Mouse (Mus musculus) layer of hippocampus, adult 11-12 months (tissue): ENCODE measurements at regions not wholly inside any gene's neighbourhood (a gene's known extent, or its start where the extent isn't known, plus 50 kb on each side); places are given as distances from the start of the nearest gene placed in this dataset.
A peak's percentile ranks its signal among the peaks of the same experiment; 100 is the strongest.

Experiments used
- DNase-seq: peaks from one replicate; pipeline ENCODE4 v3.0.0; 2022; ENCODE audit warnings: low spot score

DNA sequence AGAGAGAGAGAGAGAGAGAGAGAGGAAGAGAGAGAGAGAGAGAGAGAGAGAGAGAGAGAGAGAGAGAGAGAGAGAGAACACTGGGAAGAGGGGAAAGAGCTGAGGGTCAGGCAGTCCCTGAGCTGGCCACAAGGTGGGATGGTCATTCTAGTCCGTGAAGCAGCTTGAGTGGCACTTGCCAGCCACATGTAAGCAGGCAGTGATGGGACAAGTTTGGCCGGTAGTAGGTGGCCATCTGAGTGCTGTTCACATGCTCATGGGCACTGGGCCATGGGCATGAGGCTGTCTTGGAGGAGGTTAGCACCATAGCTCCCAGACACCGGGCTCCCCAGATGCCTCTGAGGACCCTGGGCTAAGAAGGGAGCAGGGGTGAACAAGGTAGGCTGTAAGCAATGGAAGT is 106.7 kb upstream of the Ctbp2 start:
- DNase-seq, result no peak

DNA sequence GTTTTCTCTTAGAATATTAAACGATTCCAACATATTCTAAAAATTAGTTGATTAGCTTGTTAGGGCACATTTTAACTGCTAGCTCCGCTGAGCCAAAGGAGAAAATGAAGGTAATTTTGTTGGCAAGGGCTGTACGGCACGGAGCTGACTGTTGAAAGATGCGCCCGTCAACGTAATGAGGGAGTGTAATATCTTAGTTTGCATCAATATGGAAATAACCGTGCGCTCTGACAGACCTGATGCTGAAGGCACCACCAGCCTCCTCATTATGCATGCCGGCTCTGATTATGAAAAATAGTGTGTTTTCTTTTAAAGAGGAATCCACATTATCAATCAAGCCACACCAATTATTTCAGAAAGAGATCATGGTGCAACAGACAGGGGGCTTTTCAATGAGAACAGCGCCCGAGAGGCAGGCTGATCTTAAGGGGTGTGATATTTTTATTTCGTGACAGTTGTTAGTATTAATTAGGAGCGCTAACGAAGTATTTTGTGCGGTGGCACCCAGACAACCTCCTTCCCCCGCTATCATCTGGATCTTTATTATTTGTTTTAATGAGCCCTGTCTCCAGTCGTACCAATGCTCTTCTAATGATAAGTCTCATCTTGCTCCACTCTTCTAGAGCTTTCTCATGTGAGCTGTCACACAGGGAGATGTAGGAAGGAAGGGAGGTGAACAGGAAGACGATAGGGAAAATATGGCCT is 99.9 kb upstream of the Ctbp2 start:
- no peak for DNase-seq

DNA sequence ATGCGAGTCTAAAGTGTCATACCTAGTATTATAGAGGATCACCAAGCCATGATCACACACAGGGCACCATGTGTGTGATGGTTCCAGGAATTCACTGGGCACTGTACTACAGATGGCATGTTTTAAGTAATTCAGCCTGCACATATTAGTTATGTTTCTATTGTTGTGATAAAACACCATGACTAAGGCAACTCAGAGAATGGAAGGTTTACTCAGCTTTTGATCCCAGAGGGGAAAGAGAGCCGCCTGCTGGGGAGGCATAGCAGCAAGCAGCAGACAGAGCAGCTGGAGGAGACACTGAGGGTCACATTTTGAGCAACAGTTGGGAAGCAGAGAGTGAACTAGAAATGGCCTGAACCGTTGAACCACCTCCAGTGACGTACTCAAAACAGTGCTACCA is 88.2 kb upstream of the Ctbp2 start:
- no peak for DNase-seq

DNA sequence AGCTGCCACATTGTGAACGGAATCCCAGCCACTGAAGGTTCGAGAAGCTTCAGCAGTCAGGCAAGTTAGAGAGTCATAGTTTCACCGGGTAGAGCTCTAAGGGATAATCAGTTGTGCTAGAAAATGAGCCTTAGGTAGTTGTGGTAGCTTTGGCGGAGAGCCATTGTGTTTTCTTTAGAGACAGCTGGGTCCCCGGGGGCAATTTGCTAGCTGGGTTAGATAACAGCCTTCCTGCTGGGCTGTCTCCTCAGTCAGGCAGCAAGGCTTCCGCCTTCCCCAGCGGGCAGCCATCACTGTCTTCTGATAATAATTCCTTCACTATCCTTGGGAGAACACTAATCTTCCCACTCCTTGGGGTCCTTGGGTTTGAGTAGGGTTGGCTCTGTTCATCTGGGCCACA is 81.5 kb upstream of the Ctbp2 start:
- no peak for DNase-seq

DNA sequence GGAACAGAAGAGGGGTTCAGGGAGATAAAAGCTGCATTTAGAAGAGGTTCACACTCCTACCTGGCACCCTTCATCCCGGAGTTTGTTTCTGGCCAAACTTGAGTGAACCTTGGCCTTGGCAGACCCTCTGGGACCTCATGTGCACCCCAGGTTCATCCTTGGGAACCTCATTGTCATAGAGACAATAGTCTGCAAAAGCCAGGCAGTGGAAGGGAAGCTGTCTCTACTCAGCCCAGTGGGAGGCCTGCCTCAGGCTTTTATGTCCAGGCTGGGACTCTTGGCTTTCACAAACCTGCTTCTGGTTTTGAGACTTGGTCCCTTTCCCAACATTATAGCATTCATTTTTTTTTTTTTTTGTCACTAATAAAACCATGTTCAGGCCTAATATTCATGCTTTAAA is 80.3 kb upstream of the Ctbp2 start:
- no peak for DNase-seq

DNA sequence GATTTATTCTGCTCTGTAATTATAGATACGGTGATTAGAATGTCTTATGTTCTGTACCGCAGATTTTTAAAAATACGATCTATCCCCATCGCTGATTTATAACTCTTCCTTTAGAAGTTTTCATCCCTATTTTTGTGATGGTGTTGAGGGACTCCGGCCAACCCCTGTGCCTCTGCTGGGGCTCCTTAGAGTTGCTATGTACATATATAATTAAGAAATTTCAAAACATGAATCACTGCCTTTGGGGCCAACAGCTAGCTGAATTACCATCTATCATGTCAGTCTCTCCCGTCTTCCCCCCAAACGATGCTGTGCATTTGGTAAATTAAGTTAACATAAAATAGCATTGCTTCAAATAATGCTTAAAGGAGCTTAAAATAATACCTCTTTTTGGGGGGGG is 79.8 kb upstream of the Ctbp2 start:
- DNase-seq, result no peak

DNA sequence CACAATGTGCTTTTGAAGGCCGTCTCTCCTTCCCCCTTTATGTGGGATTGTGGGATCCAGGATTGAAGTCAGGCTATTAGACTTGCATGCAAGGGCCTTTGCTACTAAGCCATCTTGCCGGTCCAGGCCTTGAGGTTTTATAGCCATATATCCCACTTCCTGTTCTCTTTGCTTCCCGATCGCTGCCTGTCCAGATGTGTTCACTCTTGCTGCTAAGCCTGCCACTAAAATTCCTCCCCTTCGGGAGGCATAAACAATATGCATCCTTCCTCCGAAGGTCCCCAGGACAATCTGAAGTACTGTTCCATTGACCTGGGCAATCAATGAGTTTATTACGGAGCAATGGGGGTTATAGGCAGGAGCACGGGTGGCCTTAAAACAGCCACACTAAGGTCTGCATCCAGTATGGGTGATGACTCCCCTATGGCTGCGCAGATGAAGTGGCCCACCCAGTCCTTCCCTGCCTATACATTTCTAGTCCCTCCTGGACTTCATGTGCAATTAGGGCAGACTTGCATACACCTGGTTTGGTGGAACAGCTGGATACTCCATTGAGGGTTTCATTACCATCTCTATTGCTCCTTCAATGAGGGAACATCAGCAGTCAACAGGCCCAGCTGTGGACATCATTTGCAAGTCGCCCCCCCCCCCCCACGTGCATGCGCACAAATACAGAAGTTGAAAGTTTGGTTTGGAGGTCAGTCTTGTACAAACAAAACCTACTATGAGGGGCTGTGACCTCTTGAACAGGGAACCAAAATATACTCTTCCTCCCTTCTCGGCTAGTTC is 78.1 kb upstream of the Ctbp2 start:
- DNase-seq, result no peak

DNA sequence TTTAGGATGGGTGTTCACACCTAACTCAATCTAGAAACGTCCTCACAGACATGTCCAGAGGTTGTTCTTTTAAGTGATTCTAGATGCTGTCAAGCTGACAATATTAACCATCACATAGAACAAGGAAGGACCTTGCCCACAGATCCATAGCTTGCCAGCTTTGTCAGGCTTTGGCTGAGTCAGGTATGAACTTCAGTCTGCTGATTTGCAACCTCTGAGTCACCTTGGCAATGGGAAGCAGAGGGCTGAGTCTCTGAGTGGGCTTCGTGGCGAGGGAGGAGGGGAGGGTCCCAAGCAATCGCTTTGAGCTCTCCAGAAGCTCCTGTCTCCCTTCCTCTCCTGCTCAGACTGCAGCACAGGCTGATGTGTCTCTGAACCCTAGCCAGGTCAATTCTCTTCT is 74.9 kb upstream of the Ctbp2 start:
- DNase-seq, result no peak

DNA sequence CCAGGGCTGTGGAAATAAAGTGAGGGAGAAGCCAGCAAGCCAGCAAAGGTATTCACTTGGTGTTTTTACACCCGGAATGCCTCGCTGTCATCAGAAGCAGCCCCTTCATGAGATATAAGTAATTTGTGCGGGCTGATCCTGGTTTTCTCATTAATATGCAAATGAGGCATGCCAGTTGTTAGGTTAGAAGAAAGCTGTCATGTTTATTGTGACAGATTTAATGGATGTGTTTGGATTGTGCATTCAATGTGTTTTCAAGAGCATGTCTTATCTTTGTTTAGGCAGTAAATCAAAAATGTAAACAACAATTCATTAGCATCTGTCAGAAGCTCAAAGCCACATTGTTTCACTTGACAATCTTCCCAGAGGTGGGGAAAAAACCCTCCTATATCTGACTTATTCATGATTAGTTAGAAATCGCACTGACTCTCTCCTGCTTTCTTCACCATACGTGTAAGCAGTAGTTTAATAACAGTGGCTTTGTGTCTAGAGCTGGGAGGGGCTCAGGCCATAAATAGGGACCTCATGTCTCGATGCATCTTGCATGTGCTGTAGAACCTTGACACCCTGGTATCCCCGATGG is 65.8 kb upstream of the Ctbp2 start:
- DNase-seq, result no peak

DNA sequence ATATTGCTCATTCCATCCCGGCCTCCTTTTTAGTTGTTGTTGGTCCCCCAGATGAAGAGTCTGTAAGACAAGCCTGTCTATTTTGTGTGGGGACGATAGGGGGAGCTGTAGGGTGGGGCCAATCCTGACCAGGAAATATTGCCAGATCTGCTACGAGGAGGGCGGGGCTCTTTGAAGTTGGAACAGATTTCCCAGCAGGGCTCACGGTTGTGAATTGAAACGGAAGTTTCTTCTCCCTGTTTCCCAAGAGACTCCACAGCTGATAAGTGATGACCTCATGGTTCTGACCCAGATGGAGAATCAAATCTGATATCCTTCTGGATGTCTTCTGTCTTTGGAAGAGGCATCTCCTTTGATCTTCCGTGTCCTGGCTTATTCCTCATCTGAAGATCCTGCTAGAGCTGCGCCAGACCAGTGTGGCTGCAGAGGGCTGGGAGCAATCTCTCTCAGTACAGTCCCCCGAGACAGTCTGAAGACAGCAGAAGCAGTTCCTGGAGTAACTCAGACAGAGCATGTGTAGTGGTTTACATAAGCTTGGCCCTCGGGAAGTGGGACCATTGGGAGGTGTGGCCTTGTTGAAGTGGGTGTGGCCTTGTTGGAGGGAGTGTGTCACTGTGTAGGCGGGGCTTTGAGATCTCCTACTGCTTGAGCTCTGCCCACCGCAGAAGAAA is 61.9 kb upstream of the Ctbp2 start:
- DNase-seq, result peak; percentile 44

DNA sequence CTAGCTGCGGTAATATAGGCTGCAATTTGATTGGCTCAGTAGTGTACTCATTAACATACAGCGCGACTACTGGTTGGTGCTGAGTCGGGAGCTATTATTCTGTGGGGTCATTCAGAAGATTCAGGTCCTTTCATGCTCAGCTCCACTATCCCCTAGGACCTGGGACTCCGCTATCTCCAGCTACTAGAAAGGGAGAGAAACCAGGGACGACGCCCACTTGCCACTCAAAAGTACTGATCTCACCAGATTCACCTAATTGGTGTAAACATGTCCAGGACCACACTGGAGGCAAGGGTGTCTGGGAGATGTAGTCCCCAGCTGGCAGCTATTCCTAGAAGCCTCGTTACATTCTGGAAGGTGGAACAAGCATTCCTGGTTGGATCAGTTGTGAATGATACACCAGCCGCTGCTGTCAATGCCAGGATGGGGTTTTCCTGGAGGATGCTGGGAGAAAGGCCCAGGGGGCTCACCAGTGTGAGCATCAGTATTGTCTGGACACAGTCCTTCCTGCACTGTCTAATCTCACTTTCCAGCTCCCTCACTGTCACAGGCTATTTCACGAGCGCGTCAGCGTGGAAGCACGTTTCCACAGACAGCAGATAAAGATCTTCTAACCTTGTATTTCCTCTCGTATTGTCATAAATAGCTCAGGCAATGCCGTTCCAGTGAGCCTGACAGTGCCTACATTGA is 60.9 kb upstream of the Ctbp2 start:
- no peak for DNase-seq

DNA sequence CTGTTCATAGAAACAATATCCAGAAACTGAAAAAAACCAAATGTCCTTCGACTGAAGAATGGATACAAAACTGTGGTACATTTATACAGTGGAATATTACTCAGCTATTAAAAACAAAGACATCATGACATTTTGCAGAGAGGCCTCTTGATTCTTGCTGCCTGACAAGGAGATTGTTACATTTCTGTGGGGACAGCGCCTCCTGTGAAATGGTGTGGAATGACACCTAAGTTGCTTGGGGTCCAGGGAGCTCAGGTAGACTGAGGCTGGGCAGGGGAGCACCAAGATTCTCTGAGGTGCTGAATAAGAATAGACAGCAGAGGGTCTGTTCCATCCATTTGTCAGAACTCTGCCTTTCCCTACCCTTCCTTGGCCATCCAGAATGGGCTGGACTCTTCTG is 57.2 kb upstream of the Ctbp2 start:
- DNase-seq, result no peak

DNA sequence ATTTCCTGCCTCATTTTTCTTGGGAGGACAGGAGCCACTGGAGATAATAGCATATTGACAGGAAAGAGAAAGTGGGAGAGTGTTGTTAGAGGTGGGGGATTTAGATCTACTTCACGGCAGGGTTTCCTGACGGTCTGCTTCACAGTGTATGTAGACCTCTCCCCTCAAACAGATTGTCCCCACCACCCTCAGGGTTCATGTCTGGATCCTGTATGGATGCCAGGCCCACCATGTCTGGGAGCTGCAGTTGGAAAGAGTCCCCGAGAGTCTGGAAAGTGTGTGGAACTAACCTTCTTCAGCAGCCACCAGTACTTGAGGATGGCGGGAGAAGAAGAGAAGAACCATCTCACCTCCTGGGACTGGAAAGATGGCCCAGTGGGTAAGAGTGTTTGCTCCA is 53.0 kb upstream of the Ctbp2 start:
- no peak for DNase-seq

DNA sequence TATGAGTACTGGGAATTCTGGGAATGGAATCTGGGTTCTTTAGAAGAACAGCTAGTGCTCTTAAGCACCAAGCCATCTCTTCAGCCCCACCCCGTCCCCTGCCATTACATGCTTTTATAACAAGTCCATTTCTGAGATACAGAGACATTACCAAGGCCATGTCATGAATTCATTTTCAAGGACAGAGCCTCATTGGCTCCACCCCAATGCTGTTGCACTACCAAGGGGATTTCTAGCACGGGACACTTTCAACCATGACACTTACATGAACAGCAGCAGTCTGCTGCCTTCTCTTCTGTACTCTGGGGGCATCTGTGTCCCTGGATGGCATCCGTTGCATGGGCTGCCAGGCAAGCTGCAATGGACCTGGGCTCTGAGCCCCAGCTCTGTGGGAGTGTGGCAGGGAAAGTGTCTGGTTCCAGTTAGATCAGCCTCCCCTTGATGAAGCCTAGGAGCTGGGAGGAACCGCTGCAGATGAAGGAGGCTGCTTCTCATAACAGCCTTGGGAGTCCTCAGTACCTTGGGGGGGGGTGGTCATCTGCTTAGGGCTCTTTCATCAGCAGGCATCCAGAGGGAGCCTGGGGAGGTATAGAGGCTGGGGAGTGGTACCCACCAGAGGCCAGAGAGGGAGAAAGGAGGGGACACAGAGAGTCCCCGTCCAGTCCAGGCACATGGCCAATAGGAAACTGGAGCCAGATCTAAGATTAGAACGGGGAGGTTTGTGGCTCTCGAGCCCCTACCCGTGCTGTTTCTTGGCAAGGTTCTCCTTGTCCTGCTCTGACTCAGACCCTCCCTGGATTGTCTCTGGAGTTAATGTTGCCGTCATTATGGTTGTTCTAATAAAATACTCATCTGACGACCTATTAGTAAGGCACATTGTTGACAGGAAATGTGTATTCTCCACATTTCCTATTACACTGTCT is 52.4 kb upstream of the Ctbp2 start:
- peak; percentile 4 for DNase-seq
